Mouse (Mus musculus): ENCODE measurements around the gene Pald1.

- no peak for TF ChIP-seq EP300 (IDR thresholded peaks at IDR 0.05; ENCODE audit: insufficient read depth, low read depth, low read length)
- TF ChIP-seq POLR2A (IDR thresholded peaks at IDR 0.05; ENCODE audit: insufficient read depth, low read length) = no peak
Measured at GRCm38 (mm10) chr10:61356568-61356967, 26.8 kb downstream of the Pald1 start.

All from ES-Bruce4 (cell line).